Mouse (Mus musculus): Measurements from ENCODE around the gene Pprc1. TPM values are rescaled to one million over a fixed set of nuclear protein-coding genes. Genes with fewer than 3 reads are reported as not detected.

Pprc1 gene
- polyA plus RNA-seq, 1 experiment, result 10.6 TPM

DNA sequence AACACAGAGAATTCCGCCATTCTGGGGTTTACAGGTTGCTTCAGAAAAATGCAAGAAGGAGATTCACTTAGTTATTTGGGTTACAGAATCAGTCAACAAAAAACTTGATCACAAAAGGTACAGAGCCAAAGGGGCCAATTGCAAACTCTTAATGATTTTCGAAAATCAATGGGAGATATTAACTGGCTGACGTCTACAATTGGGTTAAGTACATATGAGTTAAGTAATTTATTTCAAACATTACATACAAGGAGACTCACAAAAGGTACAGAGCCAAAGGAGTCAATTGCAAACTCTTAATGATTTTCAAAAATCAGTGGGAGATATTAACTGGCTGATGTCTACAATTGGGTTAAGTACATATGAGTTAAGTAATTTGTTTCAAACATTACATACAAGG, 54.9 kb downstream of the Pprc1 start:
- no peaks in the 10 kb centered on the region for H3K27me3 ChIP-seq (ENCODE audit: control insufficient read depth, insufficient read depth, low read length)
- 88% methylated on average over 3 of the region's 3 CpGs for WGBS
- H3K4me1 ChIP-seq (ENCODE audit: control insufficient read depth, insufficient read depth, insufficient read length, low read length), result no peaks in the 10 kb centered on the region
- TF ChIP-seq POLR2A (IDR thresholded peaks at IDR 0.05; ENCODE audit: low read depth, low read length) (no peak), CTCF (IDR thresholded peaks at IDR 0.05; ENCODE audit: extremely low read depth, insufficient read length, insufficient replicate concordance, low read depth, low read length) (no peak)
- no peak overlapping the region for H3K27ac ChIP-seq (ENCODE audit: insufficient read depth, low read depth, low read length)
- no peak overlapping the region for H3K4me3 ChIP-seq (ENCODE audit: low read depth, low read length)
- no peaks in the 10 kb centered on the region for H3K36me3 ChIP-seq (ENCODE audit: control insufficient read depth, insufficient read depth, low read length)

DNA sequence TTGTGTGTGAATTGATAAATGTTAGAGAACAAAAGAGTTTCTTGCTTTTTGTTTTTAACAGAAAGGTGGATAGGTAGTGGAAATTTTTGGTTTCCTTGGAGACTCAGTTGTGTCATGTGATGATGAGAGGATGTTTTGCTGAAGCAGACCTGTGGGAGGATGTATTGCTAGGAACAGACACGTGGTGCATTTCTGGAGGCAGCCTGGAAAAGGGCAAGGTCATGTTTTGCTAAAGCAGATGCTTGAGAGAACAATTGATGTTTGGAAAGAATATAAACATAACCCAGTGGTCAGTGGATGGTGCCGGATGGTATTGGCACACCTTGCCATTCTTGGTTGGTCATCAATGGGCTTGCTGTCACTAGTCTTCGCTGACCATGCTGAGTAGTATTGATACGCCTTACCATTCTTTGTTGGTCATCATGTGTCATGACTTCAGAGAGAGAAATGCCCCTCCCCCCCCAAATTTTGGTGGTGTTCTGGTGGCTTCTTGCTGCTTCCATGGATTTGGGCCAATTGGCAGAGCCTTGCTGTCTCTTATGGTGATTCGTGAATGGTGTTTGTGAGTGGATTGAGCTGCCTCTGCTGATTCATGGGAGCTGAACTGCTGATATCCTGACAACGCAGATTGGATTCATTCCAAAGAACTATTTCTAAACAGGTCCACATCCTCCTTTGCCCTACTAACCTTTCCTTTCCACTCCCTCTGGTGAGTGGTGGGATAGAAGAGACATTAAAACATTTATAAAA, 58.9 kb downstream of the Pprc1 start:
- H3K36me3 ChIP-seq (ENCODE audit: control insufficient read depth, insufficient read depth, low read length), result no peaks in the 10 kb centered on the region
- no peaks in the 10 kb centered on the region for H3K27me3 ChIP-seq (ENCODE audit: control insufficient read depth, insufficient read depth, low read length)
- H3K27ac ChIP-seq (ENCODE audit: insufficient read depth, low read depth, low read length), result no peak overlapping the region
- WGBS, result 68% methylated on average over 6 of the region's 6 CpGs
- no peak overlapping the region for H3K4me3 ChIP-seq (ENCODE audit: low read depth, low read length)
- H3K4me1 ChIP-seq (ENCODE audit: control insufficient read depth, insufficient read depth, insufficient read length, low read length), result no peaks in the 10 kb centered on the region
- TF ChIP-seq CTCF (IDR thresholded peaks at IDR 0.05; ENCODE audit: extremely low read depth, insufficient read length, insufficient replicate concordance, low read depth, low read length) (no peak), POLR2A (IDR thresholded peaks at IDR 0.05; ENCODE audit: low read depth, low read length) (no peak)

DNA sequence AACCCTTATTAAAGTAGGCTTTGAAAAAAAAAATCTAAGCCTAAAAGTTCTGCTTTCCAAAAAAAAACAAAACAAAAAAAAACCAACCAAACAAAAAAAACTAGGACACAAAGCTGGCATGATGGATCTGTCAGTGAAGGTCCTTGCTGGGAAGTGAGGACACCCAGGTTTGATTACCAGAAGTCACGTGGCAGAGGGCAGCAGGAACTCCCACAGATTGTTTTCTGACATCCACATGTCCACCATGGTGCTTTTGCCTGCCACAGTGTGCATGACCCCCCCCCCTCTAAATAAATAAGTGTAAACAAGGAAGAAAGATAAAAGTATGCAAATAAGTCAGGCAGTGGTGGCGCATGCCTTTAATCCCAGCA, 59.5 kb downstream of the Pprc1 start:
- Histone ChIP-seq H3K4me3 (ENCODE audit: low read depth, low read length) (no peak overlapping the region), H3K27ac (ENCODE audit: insufficient read depth, low read depth, low read length) (no peak overlapping the region), H3K27me3 (ENCODE audit: control insufficient read depth, insufficient read depth, low read length) (no peaks in the 10 kb centered on the region), H3K36me3 (ENCODE audit: control insufficient read depth, insufficient read depth, low read length) (no peaks in the 10 kb centered on the region), H3K4me1 (ENCODE audit: control insufficient read depth, insufficient read depth, insufficient read length, low read length) (no peaks in the 10 kb centered on the region)
- TF ChIP-seq POLR2A (IDR thresholded peaks at IDR 0.05; ENCODE audit: low read depth, low read length) (no peak), CTCF (IDR thresholded peaks at IDR 0.05; ENCODE audit: extremely low read depth, insufficient read length, insufficient replicate concordance, low read depth, low read length) (no peak)
- WGBS, result 64% methylated on average over 2 of the region's 2 CpGs

DNA sequence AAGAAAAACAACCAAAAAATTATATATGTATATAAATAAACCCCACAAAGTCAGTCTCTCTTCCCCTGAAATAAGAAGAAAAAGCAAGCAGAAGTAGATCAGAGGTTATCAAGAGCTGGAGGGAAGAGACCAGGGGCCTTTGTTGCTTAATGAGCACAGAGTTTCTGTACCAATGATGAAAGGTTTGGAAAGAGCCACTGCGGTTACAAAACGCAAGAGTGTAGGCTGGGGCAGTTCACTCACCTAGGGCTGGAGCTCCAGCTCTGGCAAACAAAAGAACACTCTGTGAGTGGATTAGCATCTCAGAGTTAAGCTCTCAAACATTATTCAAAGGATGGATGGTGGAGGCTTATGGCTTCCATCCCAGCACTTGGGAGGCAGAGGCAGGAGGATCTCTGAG, 65.5 kb downstream of the Pprc1 start:
- Histone ChIP-seq H3K27me3 (ENCODE audit: control insufficient read depth, insufficient read depth, low read length) (no peaks in the 10 kb centered on the region), H3K27ac (ENCODE audit: insufficient read depth, low read depth, low read length) (no peak overlapping the region)
- WGBS, result 85% methylated on average over 2 of the region's 2 CpGs

DNA sequence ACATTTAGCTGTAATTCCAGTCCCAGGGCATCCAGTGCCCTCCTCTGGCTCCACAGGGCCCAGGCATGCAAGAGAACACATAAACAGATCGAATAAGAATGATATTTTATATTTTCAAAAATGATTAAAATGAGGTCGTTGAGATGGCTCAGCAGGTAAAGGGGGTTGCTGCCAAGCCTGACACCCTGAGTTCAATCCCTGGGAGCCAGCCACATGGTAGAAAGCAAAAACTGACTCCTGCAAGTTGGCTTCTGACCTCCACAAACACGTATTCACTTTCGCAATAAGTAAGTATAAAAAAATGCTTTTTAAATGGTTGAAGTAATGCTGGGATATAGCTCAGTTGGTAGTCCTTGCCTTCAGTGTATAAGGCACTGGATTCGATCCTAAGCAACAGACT, 66.1 kb downstream of the Pprc1 start:
- H3K36me3 ChIP-seq (ENCODE audit: control insufficient read depth, insufficient read depth, low read length), result no peaks in the 10 kb centered on the region
- no peak overlapping the region for H3K27ac ChIP-seq (ENCODE audit: insufficient read depth, low read depth, low read length)
- no peak for TF ChIP-seq CTCF (IDR thresholded peaks at IDR 0.05; ENCODE audit: extremely low read depth, insufficient read length, insufficient replicate concordance, low read depth, low read length)
- no peak for TF ChIP-seq POLR2A (IDR thresholded peaks at IDR 0.05; ENCODE audit: low read depth, low read length)
- H3K4me1 ChIP-seq (ENCODE audit: control insufficient read depth, insufficient read depth, insufficient read length, low read length), result no peaks in the 10 kb centered on the region
- no peak overlapping the region for H3K4me3 ChIP-seq (ENCODE audit: low read depth, low read length)
- WGBS, result 73% methylated on average over 5 of the region's 5 CpGs
- H3K27me3 ChIP-seq (ENCODE audit: control insufficient read depth, insufficient read depth, low read length), result no peaks in the 10 kb centered on the region

More for the DNA sequence above, 65.5 kb downstream of the Pprc1 start:
- Histone ChIP-seq H3K4me3 (ENCODE audit: low read depth, low read length) (no peak overlapping the region), H3K36me3 (ENCODE audit: control insufficient read depth, insufficient read depth, low read length) (no peaks in the 10 kb centered on the region), H3K4me1 (ENCODE audit: control insufficient read depth, insufficient read depth, insufficient read length, low read length) (no peaks in the 10 kb centered on the region)
- TF ChIP-seq POLR2A (IDR thresholded peaks at IDR 0.05; ENCODE audit: low read depth, low read length) (no peak), CTCF (IDR thresholded peaks at IDR 0.05; ENCODE audit: extremely low read depth, insufficient read length, insufficient replicate concordance, low read depth, low read length) (no peak)

DNA sequence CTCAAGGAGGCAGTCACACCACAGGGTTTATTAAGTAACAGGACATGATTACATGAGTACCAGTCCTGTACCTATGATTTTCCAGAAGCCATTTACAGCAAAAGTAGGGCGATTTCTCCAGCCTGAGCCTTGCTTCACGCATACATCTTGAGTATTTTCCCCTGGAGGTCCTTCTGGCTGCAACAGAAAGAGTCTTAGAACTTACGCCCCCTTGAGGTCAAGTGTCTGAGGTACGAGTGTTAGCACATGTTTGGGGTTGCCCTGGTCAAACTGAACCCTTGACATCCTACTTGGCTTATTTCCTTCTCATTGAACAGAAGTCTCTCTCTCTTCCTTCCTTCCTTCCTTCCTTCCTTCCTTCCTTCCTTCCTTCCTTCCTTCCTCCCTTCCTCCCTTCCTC, 69.9 kb downstream of the Pprc1 start:
- no peak overlapping the region for H3K27ac ChIP-seq (ENCODE audit: insufficient read depth, low read depth, low read length)
- no peaks in the 10 kb centered on the region for H3K4me1 ChIP-seq (ENCODE audit: control insufficient read depth, insufficient read depth, insufficient read length, low read length)
- H3K27me3 ChIP-seq (ENCODE audit: control insufficient read depth, insufficient read depth, low read length), result 0 out of 2 replicates have a peak, but pooled peaks cover 2% of the 10 kb centered on the region
- H3K36me3 ChIP-seq (ENCODE audit: control insufficient read depth, insufficient read depth, low read length), result no peaks in the 10 kb centered on the region
- no peak for TF ChIP-seq CTCF (IDR thresholded peaks at IDR 0.05; ENCODE audit: extremely low read depth, insufficient read length, insufficient replicate concordance, low read depth, low read length)
- TF ChIP-seq POLR2A (IDR thresholded peaks at IDR 0.05; ENCODE audit: low read depth, low read length), result no peak
- no peak overlapping the region for H3K4me3 ChIP-seq (ENCODE audit: low read depth, low read length)
- WGBS, result 48% methylated on average over 4 of the region's 4 CpGs

DNA sequence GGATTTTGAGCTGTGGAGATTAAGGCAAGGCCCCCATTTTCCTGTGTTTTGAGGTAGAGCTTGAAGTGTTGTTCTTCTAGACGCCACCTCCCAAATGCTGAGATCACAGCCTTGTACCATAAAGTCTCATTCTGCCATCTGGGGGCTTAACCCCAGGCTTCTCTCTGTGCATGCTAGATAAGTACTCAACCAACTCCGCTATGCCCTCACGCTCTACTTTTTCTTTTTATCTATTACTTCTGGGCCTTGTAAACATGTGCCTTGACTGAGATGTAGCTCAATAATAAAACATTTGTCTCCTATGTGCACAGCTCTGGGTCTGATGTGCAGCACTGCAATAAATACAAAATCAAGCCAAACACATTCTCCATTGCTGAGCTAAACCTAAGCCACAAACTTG, 74.8 kb downstream of the Pprc1 start:
- TF ChIP-seq CTCF (IDR thresholded peaks at IDR 0.05; ENCODE audit: extremely low read depth, insufficient read length, insufficient replicate concordance, low read depth, low read length) (no peak), POLR2A (IDR thresholded peaks at IDR 0.05; ENCODE audit: low read depth, low read length) (no peak)
- Histone ChIP-seq H3K4me3 (ENCODE audit: low read depth, low read length) (no peak overlapping the region), H3K27ac (ENCODE audit: insufficient read depth, low read depth, low read length) (no peak overlapping the region), H3K4me1 (ENCODE audit: control insufficient read depth, insufficient read depth, insufficient read length, low read length) (no peaks in the 10 kb centered on the region), H3K27me3 (ENCODE audit: control insufficient read depth, insufficient read depth, low read length) (0 out of 2 replicates have a peak, but pooled peaks cover 2% of the 10 kb centered on the region), H3K36me3 (ENCODE audit: control insufficient read depth, insufficient read depth, low read length) (no peaks in the 10 kb centered on the region)
- WGBS, result 82% methylated on average over 3 of the region's 3 CpGs
